Mouse (Mus musculus) spleen, postnatal 4 days (tissue): Measurements from ENCODE around the gene Pmf1.

ENCODE experiments used
- DNase-seq, 2 experiments: peaks; one replicate each; pipeline ENCODE4 v3.0.0; 2022; ENCODE audit warnings: low spot score in 2 of 2

Gene Pmf1

GRCm38 (mm10) chr3:88409741-88410644, at the start of gene Pmf1:
Pmf1 (minus strand) TSS chr3:88410331.
- peak; percentile 93 to 95 for DNase-seq

- peak in 1 of 2 experiments; percentile 57 for DNase-seq
These were observed 48.7 kb upstream of the Pmf1 start for GRCm38 (mm10) chr3:88458778-88459219.

- DNase-seq = peak in 1 of 2 experiments; percentile 55
These were observed 46.8 kb upstream of the Pmf1 start for GRCm38 (mm10) chr3:88456746-88457532.

GRCm38 (mm10) chr3:88456313-88456712, 46.2 kb upstream of the Pmf1 start:
- DNase-seq = peak in 1 of 2 experiments; percentile 58

- peak in 1 of 2 experiments; percentile 64 for DNase-seq
These were observed 45.6 kb upstream of the Pmf1 start for GRCm38 (mm10) chr3:88455588-88456264.

GRCm38 (mm10) chr3:88454762-88455587, 44.8 kb upstream of the Pmf1 start:
- DNase-seq = peak in 1 of 2 experiments; percentile 63

- peak in 1 of 2 experiments; percentile 58 for DNase-seq
These were observed 43.9 kb upstream of the Pmf1 start for GRCm38 (mm10) chr3:88453986-88454385.

GRCm38 (mm10) chr3:88453369-88453768, 43.2 kb upstream of the Pmf1 start:
- no peak for DNase-seq

- no peak for DNase-seq
These were observed 42.6 kb upstream of the Pmf1 start for GRCm38 (mm10) chr3:88452716-88453115.

GRCm38 (mm10) chr3:88452246-88452645, 42.1 kb upstream of the Pmf1 start:
- no peak for DNase-seq

- DNase-seq = no peak
These were observed 40.4 kb upstream of the Pmf1 start for GRCm38 (mm10) chr3:88450379-88451131.

- DNase-seq = no peak
These were observed 39.4 kb upstream of the Pmf1 start for GRCm38 (mm10) chr3:88449395-88450023.

GRCm38 (mm10) chr3:88448443-88448842, 38.3 kb upstream of the Pmf1 start:
- DNase-seq = no peak

GRCm38 (mm10) chr3:88447676-88448183, 37.6 kb upstream of the Pmf1 start:
- no peak for DNase-seq

GRCm38 (mm10) chr3:88446471-88447123, 36.5 kb upstream of the Pmf1 start:
- no peak for DNase-seq

GRCm38 (mm10) chr3:88442888-88443287, 32.8 kb upstream of the Pmf1 start:
- peak in 1 of 2 experiments; percentile 60 for DNase-seq

GRCm38 (mm10) chr3:88442488-88442887, 32.4 kb upstream of the Pmf1 start:
- DNase-seq = no peak

- peak in 1 of 2 experiments; percentile 49 for DNase-seq
These were observed 30.6 kb upstream of the Pmf1 start for GRCm38 (mm10) chr3:88440500-88441381.
